Mouse (Mus musculus): ENCODE measurements at regions not wholly inside any gene's neighbourhood (a gene's known extent, or its start where the extent isn't known, plus 50 kb on each side); places are given as distances from the start of the nearest gene placed in this dataset.

GRCm38 (mm10) chrX:158451792-158452191, 408.7 kb upstream of the Cnksr2 start:
- DNase-seq: no peak

- no peak for DNase-seq
Measured at GRCm38 (mm10) chrX:158423554-158424258, 380.6 kb upstream of the Cnksr2 start.

GRCm38 (mm10) chrX:158394184-158394894, 351.2 kb upstream of the Cnksr2 start:
- DNase-seq: peak; percentile 25

- DNase-seq: peak; percentile 80
Measured at GRCm38 (mm10) chrX:158375791-158376190, 332.7 kb upstream of the Cnksr2 start.

- peak; percentile 41 for DNase-seq
Measured at GRCm38 (mm10) chrX:158373219-158373618, 330.1 kb upstream of the Cnksr2 start.
